Mouse (Mus musculus) heart, adult 2 months (tissue): ENCODE measurements around the gene Limd1. TPM values are rescaled to one million over a fixed set of nuclear protein-coding genes. Genes with fewer than 3 reads are reported as not detected.
A peak's percentile ranks its signal among the peaks of the same experiment; 100 is the strongest.

ENCODE experiments used
- DNase-seq, 2 experiments: peaks; one replicate each; pipeline ENCODE4 v3.0.0; 2021
- H3K27ac ChIP-seq: fragments of 200-600 bp; 2 replicates; pipeline ENCODE4 v1.8.1; 2022
- H3K27me3 ChIP-seq: fragments of 200-500 bp; 2 replicates; pipeline ENCODE4 v1.6.1; 2012; ENCODE audit warnings: mild to moderate bottlenecking, low read length, inconsistent platforms, mixed read lengths; ENCODE audit not compliant: control insufficient read depth, insufficient read depth
- H3K36me3 ChIP-seq: fragments of 200-500 bp; 2 replicates; pipeline ENCODE4 v1.6.1; 2012; ENCODE audit warnings: low read length, inconsistent platforms; ENCODE audit not compliant: control insufficient read depth, insufficient read depth
- H3K4me1 ChIP-seq: fragments of 200-500 bp; 2 replicates; pipeline ENCODE4 v1.6.1; 2011; ENCODE audit warnings: low read length; ENCODE audit not compliant: control insufficient read depth, insufficient read depth
- H3K4me3 ChIP-seq: fragments of 200-600 bp; 2 replicates; pipeline ENCODE4 v1.8.1; 2022
- H3K79me2 ChIP-seq: fragments of 200-500 bp; replicated peaks from 2 replicates; pipeline ENCODE4 v1.6.1; 2012; ENCODE audit warnings: mild to moderate bottlenecking, inconsistent platforms, low read length, moderate library complexity, mixed read lengths; ENCODE audit not compliant: control insufficient read depth, insufficient read depth
- H3K9ac ChIP-seq: fragments of 200-500 bp; 2 replicates; pipeline ENCODE4 v1.6.1; 2012; ENCODE audit warnings: low read depth, mild to moderate bottlenecking, control low read depth, inconsistent platforms, low read length, mixed read lengths
- CTCF ChIP-seq: fragments of 200-600 bp; IDR thresholded peaks from 2 replicates; pipeline ENCODE4 v1.8.1; 2022; ENCODE audit warnings: antibody characterized with exemption, mild to moderate bottlenecking, moderate library complexity
- EP300 ChIP-seq: fragments of 200-500 bp; IDR thresholded peaks from 2 replicates; pipeline ENCODE4 v1.6.1; 2011; ENCODE audit warnings: low read depth, low read length, control low read depth; ENCODE audit not compliant: insufficient read depth
- POLR2A ChIP-seq: fragments of 200-500 bp; IDR thresholded peaks from 2 replicates; pipeline ENCODE4 v1.6.1; 2011; ENCODE audit warnings: mild to moderate bottlenecking, low read depth, low read length, control low read depth; ENCODE audit not compliant: insufficient read depth
- WGBS: fragments of 180-500 bp; shearing (Covaris S2); methylation state at CpG from one replicate; pipeline ENCODE4 v1.1.7; 2018; 5-methylcytosine and 5-hydroxymethylcytosine counted together
- intact Hi-C: fragments of 180-260 bp; cut with DNase I; formaldehyde crosslinking; loops from one replicate; pipeline ENCODE4 v1.15.1; 2025
- long read RNA-seq: library from polyadenylated mRNA; stranded (forward); transcript quantifications from one replicate; pipeline ENCODE4 v2.0.0, GENCODE M21; 2021
- polyA plus RNA-seq: library from polyadenylated mRNA; depleted of rRNA; stranded (reverse); fragments of >200 nt; gene quantifications from 2 replicates; pipeline ENCODE4 v1.2.3, GENCODE M21; 2012; rRNA removed
- total RNA-seq, 2 experiments: library from RNA; stranded (reverse); gene quantifications; 2 replicates each; pipeline ENCODE4 v1.2.3; 2021

Gene Limd1
- 10 to 100 TPM; 33.7 to 48.9 TPM for total RNA-seq
- 34.6 and 50.0 TPM in 2 replicates for polyA plus RNA-seq
- long read RNA-seq, full-length matches to known transcripts: 26 of 34 reads
- long read RNA-seq, partial matches to known transcripts: 2 of 34 reads
- long read RNA-seq, other reads (novel, unspliced or antisense): 6 of 34 reads

- DNase-seq: peak; percentile 87 to 90
- H3K4me3 ChIP-seq: peak within 1 kb of the TSS; percentile 84
- H3K79me2 ChIP-seq: peaks cover 2% of the 10 kb centered on the region
- TF ChIP-seq EP300 (no peak), POLR2A (peak; percentile 75), CTCF (peak; percentile 42)
- intact Hi-C loops: loop anchor here (2.0 kb wide), 3 partner anchors 26 to 44 kb away; no protein-coding TSS in a partner anchor
- H3K4me1 ChIP-seq: peaks cover 23% of the 10 kb centered on the region
- no peaks in the 10 kb centered on the region for H3K27me3 ChIP-seq
- H3K9ac ChIP-seq: peak within 1 kb of the TSS; percentile 74
- peak within 1 kb of the TSS; percentile 92 for H3K27ac ChIP-seq
- H3K36me3 ChIP-seq: peaks cover 23% of the 10 kb centered on the region
- under 1% methylated on average over 47 of the region's 57 CpGs for WGBS
Measured at GRCm38 (mm10) chr9:123478586-123479195, at the start of gene Limd1. TSS of gene Limd1 (plus strand) at chr9:123478706.

GRCm38 (mm10) chr9:123429863-123430262 is 48.6 kb upstream of the Limd1 start:
- DNase-seq: no peak
- H3K79me2 ChIP-seq: no peaks in the 10 kb centered on the region
- no peak for TF ChIP-seq POLR2A
- no peak for TF ChIP-seq EP300
- no peak for TF ChIP-seq CTCF
- H3K9ac ChIP-seq: no peak overlapping the region
- peaks cover 2% of the 10 kb centered on the region for H3K36me3 ChIP-seq
- H3K4me3 ChIP-seq: no peak overlapping the region
- no peaks in the 10 kb centered on the region for H3K4me1 ChIP-seq
- intact Hi-C loops: no loop called here
- H3K27ac ChIP-seq: no peak overlapping the region
- no peaks in the 10 kb centered on the region for H3K27me3 ChIP-seq
- WGBS: 95% methylated on average over 4 of the region's 4 CpGs

GRCm38 (mm10) chr9:123430973-123431372 is 47.5 kb upstream of the Limd1 start:
- TF ChIP-seq POLR2A (no peak), CTCF (no peak), EP300 (no peak)
- DNase-seq: no peak
- Histone ChIP-seq H3K36me3 (peaks cover 2% of the 10 kb centered on the region), H3K27ac (no peak overlapping the region), H3K4me1 (no peaks in the 10 kb centered on the region), H3K9ac (no peak overlapping the region), H3K27me3 (no peaks in the 10 kb centered on the region), H3K4me3 (no peak overlapping the region), H3K79me2 (no peaks in the 10 kb centered on the region; the same call in 1 of the 2 replicates)
- intact Hi-C loops: no loop called here

- DNase-seq: no peak
- Histone ChIP-seq H3K27ac (no peak overlapping the region), H3K27me3 (no peaks in the 10 kb centered on the region), H3K4me1 (no peaks in the 10 kb centered on the region), H3K79me2 (no peaks in the 10 kb centered on the region; the same call in 1 of the 2 replicates), H3K9ac (no peak overlapping the region), H3K4me3 (no peak overlapping the region), H3K36me3 (no peaks in the 10 kb centered on the region)
- 71% methylated on average over 2 of the region's 2 CpGs for WGBS
- intact Hi-C loops: loop anchor here (2.0 kb wide), 1 partner anchor 177 kb away; the partner anchor contains the start of gene Tmem158
- TF ChIP-seq EP300 (no peak), POLR2A (no peak), CTCF (no peak)
Measured at GRCm38 (mm10) chr9:123438223-123438622, 40.3 kb upstream of the Limd1 start.

GRCm38 (mm10) chr9:123440230-123441058 is 38.1 kb upstream of the Limd1 start:
- 52% methylated on average over 5 of the region's 5 CpGs for WGBS
- Histone ChIP-seq H3K9ac (no peak overlapping the region), H3K4me3 (no peak overlapping the region), H3K79me2 (no peaks in the 10 kb centered on the region; the same call in 1 of the 2 replicates), H3K27me3 (no peaks in the 10 kb centered on the region), H3K27ac (peak overlapping the region; percentile 31), H3K36me3 (no peaks in the 10 kb centered on the region), H3K4me1 (no peaks in the 10 kb centered on the region)
- peak; percentile 40 to 50 for DNase-seq
- intact Hi-C loops: loop anchor here (5.0 kb wide), 1 partner anchor 328 kb away; the partner anchor contains the start of genes Exosc7 and Zdhhc3
- TF ChIP-seq EP300 (no peak), POLR2A (no peak), CTCF (peak; percentile 59)
